Mouse (Mus musculus) myocyte (in vitro differentiated cells): ENCODE results near the gene Rbm12.
"Not testable (repeated sequence)": the region's sequence is repeated elsewhere in the genome, so short reads cannot be mapped to it uniquely, and the experiment has no call there.

ENCODE experiments used
- E2F4 ChIP-seq: IDR thresholded peaks from one replicate; pipeline ENCODE4 v1.6.1; 2011; ENCODE audit warnings: mild to moderate bottlenecking, control low read depth, moderate library complexity; ENCODE audit not compliant: insufficient read depth
- MAX ChIP-seq: IDR thresholded peaks from one replicate; pipeline ENCODE4 v1.6.1; 2011; ENCODE audit warnings: low read depth, mild to moderate bottlenecking, control low read depth
- MYOD1 ChIP-seq, 3 experiments: IDR thresholded peaks; one replicate each; pipeline ENCODE4 v1.6.1; 2011; ENCODE audit warnings: control low read depth in 2 of 3, low read depth in 2 of 3, mild to moderate bottlenecking in 2 of 3, moderate library complexity in 1 of 3; ENCODE audit not compliant: insufficient read length in 2 of 3, control insufficient read depth in 1 of 3
- MYOG ChIP-seq, 3 experiments: IDR thresholded peaks; one replicate each; pipeline ENCODE4 v1.6.1; 2011; ENCODE audit warnings: control low read depth in 2 of 3, low read depth in 2 of 3, mild to moderate bottlenecking in 2 of 3; ENCODE audit not compliant: insufficient read length in 2 of 3, control insufficient read depth in 1 of 3, insufficient read depth in 1 of 3
- POLR2A ChIP-seq: IDR thresholded peaks from one replicate; pipeline ENCODE4 v1.6.1; 2011; ENCODE audit warnings: low read depth, mild to moderate bottlenecking, control low read depth, moderate library complexity; ENCODE audit not compliant: insufficient read length
- POLR2AphosphoS2 ChIP-seq: IDR thresholded peaks from one replicate; pipeline ENCODE4 v1.6.1; 2011; ENCODE audit warnings: low read depth, control low read depth; ENCODE audit not compliant: insufficient read length
- REST ChIP-seq: IDR thresholded peaks from one replicate; pipeline ENCODE4 v1.6.1; 2011; ENCODE audit warnings: mild to moderate bottlenecking, control low read depth, moderate library complexity; ENCODE audit not compliant: insufficient read depth, insufficient read length
- TCF12 ChIP-seq: IDR thresholded peaks from one replicate; pipeline ENCODE4 v1.6.1; 2011; ENCODE audit warnings: mild to moderate bottlenecking, control low read depth; ENCODE audit not compliant: poor library complexity, insufficient read depth, severe bottlenecking

- not testable (repeated sequence) for TF ChIP-seq MYOG (IDR thresholded peaks at IDR 0.05; ENCODE audit: control insufficient read depth in 1 of 3, insufficient read depth in 1 of 3, insufficient read length in 2 of 3, low read depth in 2 of 3); MAX; REST; POLR2A; TCF12; E2F4; MYOD1 (IDR thresholded peaks at IDR 0.05; ENCODE audit: control insufficient read depth in 1 of 3, insufficient read length in 2 of 3, low read depth in 2 of 3); POLR2AphosphoS2
Observed at GRCm38 (mm10) chr2:156112080-156112423, 274 bp upstream of the Rbm12 start.
